Mouse (Mus musculus) neural tube, embryonic 10.5 days (tissue): ENCODE measurements around the gene Nipal1.

Experiments used
- DNase-seq: peaks from one replicate; pipeline ENCODE4 v3.0.0-alpha.2; 2017; ENCODE audit warnings: low spot score; ENCODE audit errors: extremely low spot score

Nipal1 gene

GRCm38 (mm10) chr5:72664854-72665253 is 17.3 kb downstream of the Nipal1 start:
- DNase-seq, result no peak

- peak; percentile 65 for DNase-seq
Measured at GRCm38 (mm10) chr5:72665281-72665680, 17.7 kb downstream of the Nipal1 start.

GRCm38 (mm10) chr5:72666428-72666827 is 18.8 kb downstream of the Nipal1 start:
- DNase-seq, result no peak

- DNase-seq, result no peak
Measured at GRCm38 (mm10) chr5:72668351-72668750, 20.8 kb downstream of the Nipal1 start.

- DNase-seq, result no peak
Measured at GRCm38 (mm10) chr5:72671017-72671699, 23.6 kb downstream of the Nipal1 start.

GRCm38 (mm10) chr5:72674994-72675542 is 27.5 kb downstream of the Nipal1 start:
- no peak for DNase-seq

- DNase-seq, result no peak
Measured at GRCm38 (mm10) chr5:72681451-72681850, 33.9 kb downstream of the Nipal1 start.

GRCm38 (mm10) chr5:72689556-72689955 is 42.0 kb downstream of the Nipal1 start:
- DNase-seq, result no peak

GRCm38 (mm10) chr5:72690516-72690915 is 42.9 kb downstream of the Nipal1 start:
- DNase-seq, result no peak

GRCm38 (mm10) chr5:72694684-72695083 is 47.1 kb downstream of the Nipal1 start:
- DNase-seq, result no peak

- no peak for DNase-seq
Measured at GRCm38 (mm10) chr5:72696491-72696890, 48.9 kb downstream of the Nipal1 start.

GRCm38 (mm10) chr5:72698343-72698742 is 50.7 kb downstream of the Nipal1 start:
- no peak for DNase-seq

GRCm38 (mm10) chr5:72698818-72699499 is 51.4 kb downstream of the Nipal1 start:
- DNase-seq, result no peak

- no peak for DNase-seq
Measured at GRCm38 (mm10) chr5:72699500-72699818, 51.9 kb downstream of the Nipal1 start.

- DNase-seq, result no peak
Measured at GRCm38 (mm10) chr5:72702202-72702601, 54.6 kb downstream of the Nipal1 start.

- no peak for DNase-seq
Measured at GRCm38 (mm10) chr5:72706095-72706494, 58.5 kb downstream of the Nipal1 start.

GRCm38 (mm10) chr5:72706722-72707121 is 59.1 kb downstream of the Nipal1 start:
- no peak for DNase-seq

- no peak for DNase-seq
Measured at GRCm38 (mm10) chr5:72709451-72709850, 61.9 kb downstream of the Nipal1 start.

GRCm38 (mm10) chr5:72709976-72710375 is 62.4 kb downstream of the Nipal1 start:
- no peak for DNase-seq

- peak; percentile 56 for DNase-seq
Measured at GRCm38 (mm10) chr5:72710572-72711278, 63.1 kb downstream of the Nipal1 start.

- no peak for DNase-seq
Measured at GRCm38 (mm10) chr5:72720587-72720986, 73.0 kb downstream of the Nipal1 start.
